Mouse (Mus musculus) small intestine, adult 2 months (tissue): ENCODE results near the gene Agpat4. TPM values are rescaled to one million over a fixed set of nuclear protein-coding genes. Genes with fewer than 3 reads are reported as not detected.

ENCODE experiments used
- H3K27ac ChIP-seq: fragments of 200-500 bp; 2 replicates; pipeline ENCODE4 v1.5.1; 2012; ENCODE audit warnings: low read depth, low read length, control low read depth, inconsistent platforms; ENCODE audit not compliant: insufficient read depth
- H3K27me3 ChIP-seq: fragments of 200-500 bp; 2 replicates; pipeline ENCODE4 v1.6.1; 2012; ENCODE audit warnings: mild to moderate bottlenecking, moderate library complexity, low read length, inconsistent platforms; ENCODE audit not compliant: control insufficient read depth, insufficient read depth
- H3K36me3 ChIP-seq: fragments of 200-500 bp; 2 replicates; pipeline ENCODE4 v1.6.1; 2012; ENCODE audit warnings: mild to moderate bottlenecking, low read length, control low read depth, inconsistent platforms; ENCODE audit not compliant: control insufficient read depth, insufficient read depth
- H3K4me1 ChIP-seq: fragments of 200-500 bp; 2 replicates; pipeline ENCODE4 v1.6.1; 2012; ENCODE audit warnings: low read length, inconsistent platforms, mixed read lengths; ENCODE audit not compliant: control insufficient read depth, insufficient read depth, insufficient read length
- H3K4me3 ChIP-seq: fragments of 200-500 bp; 2 replicates; pipeline ENCODE4 v1.5.1; 2012; ENCODE audit warnings: low read depth, mild to moderate bottlenecking, control low read depth, inconsistent platforms, low read length, moderate library complexity
- CTCF ChIP-seq: fragments of 200-500 bp; IDR thresholded peaks from 2 replicates; pipeline ENCODE4 v1.5.1; 2012; ENCODE audit warnings: low read depth, mild to moderate bottlenecking, control low read depth, inconsistent platforms, low read length, moderate library complexity, mixed read lengths; ENCODE audit not compliant: insufficient replicate concordance, insufficient read length; ENCODE audit errors: extremely low read depth
- POLR2A ChIP-seq: fragments of 200-500 bp; IDR thresholded peaks from 2 replicates; pipeline ENCODE4 v1.6.1; 2012; ENCODE audit warnings: low read depth, mild to moderate bottlenecking, control low read depth, inconsistent platforms, low read length, moderate library complexity
- WGBS: fragments of 180-500 bp; shearing (Covaris S2); methylation state at CpG from one replicate; pipeline ENCODE4 v1.1.7; 2018; 5-methylcytosine and 5-hydroxymethylcytosine counted together
- polyA plus RNA-seq: library from polyadenylated mRNA; depleted of rRNA; stranded (reverse); fragments of >200 nt; gene quantifications from 2 replicates; pipeline ENCODE4 v1.2.3, GENCODE M21; 2012

Agpat4 gene
- polyA plus RNA-seq, 1 experiment, result 10.3 TPM

DNA sequence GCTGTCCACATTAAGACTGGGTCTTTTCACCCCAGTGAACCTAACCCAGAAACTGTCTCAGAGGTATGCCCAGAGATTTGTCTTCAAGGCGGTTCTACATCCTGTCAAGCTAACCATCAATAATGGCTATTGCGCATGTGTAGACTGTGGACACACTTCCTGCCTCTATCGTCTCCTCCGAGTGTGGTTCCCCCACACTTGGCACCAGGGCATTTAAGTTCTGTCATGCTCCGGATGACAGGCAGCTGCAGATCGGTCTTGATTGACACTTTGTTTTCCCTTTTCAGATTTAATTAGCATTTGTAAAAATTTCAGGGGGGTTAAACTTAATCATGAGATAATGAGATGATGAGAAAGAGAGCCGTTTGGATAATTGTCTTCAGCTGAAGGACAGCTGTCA is 56.4 kb downstream of the Agpat4 start:
- 79% methylated on average over 7 of the region's 7 CpGs for WGBS
- no peak for TF ChIP-seq POLR2A
- TF ChIP-seq CTCF, result no peak

DNA sequence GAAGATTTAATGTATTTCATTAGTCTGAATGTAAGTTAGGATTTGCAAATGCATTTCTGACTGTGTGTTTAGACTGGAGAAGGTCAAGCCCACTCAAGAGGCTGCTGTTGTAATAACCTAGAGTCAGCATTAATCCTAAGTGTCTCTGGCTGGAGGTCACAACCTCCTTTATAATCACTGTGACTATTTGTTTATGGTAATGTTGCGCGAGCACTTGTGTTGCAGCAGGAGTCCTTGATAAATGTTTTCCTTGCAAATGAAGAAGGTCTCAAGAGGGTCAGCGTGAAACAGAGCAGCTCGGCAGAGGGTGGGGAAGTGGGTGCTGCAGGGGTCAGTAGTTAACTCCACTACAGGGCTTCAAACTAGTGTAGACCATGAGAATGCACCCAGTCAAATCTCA is 57.1 kb downstream of the Agpat4 start:
- Histone ChIP-seq H3K4me3 (no peak overlapping the region), H3K4me1 (no peaks in the 10 kb centered on the region; the same call in 1 of the 2 replicates), H3K27ac (no peak overlapping the region), H3K27me3 (no peaks in the 10 kb centered on the region), H3K36me3 (no peaks in the 10 kb centered on the region; the same call in 1 of the 2 replicates)
- 88% methylated on average over 4 of the region's 4 CpGs for WGBS
- TF ChIP-seq CTCF (no peak), POLR2A (no peak)

More for the DNA sequence above, 56.4 kb downstream of the Agpat4 start:
- no peaks in the 10 kb centered on the region; the same call in 1 of the 2 replicates for H3K4me1 ChIP-seq
- no peak overlapping the region for H3K4me3 ChIP-seq
- no peak overlapping the region for H3K27ac ChIP-seq
- no peaks in the 10 kb centered on the region; the same call in 1 of the 2 replicates for H3K36me3 ChIP-seq
- no peaks in the 10 kb centered on the region for H3K27me3 ChIP-seq

DNA sequence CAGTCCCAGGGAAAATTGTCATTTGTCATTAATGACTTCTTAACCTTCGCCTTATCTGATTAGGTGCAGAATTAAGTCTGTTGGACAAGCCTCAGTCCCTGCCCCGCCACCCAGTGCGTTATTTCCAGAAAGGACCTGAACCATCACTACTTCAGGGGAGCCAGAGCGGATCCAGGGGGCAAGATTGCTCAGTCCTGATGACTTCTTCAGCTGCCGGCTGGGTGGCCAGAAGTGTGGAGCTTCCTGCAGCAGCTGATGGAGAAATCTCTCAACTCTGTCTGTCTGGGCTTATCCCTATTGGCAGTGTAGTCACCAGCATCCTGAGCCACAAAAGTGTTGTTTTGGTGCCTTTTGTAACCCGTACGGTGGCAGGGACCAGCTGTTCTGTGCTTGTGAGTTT is 60.8 kb downstream of the Agpat4 start:
- H3K4me3 ChIP-seq, result no peak overlapping the region
- H3K27me3 ChIP-seq, result no peaks in the 10 kb centered on the region
- H3K27ac ChIP-seq, result no peak overlapping the region
- WGBS, result 93% methylated on average over 7 of the region's 7 CpGs
- no peak for TF ChIP-seq CTCF
- no peak for TF ChIP-seq POLR2A
- H3K4me1 ChIP-seq, result no peaks in the 10 kb centered on the region
- no peaks in the 10 kb centered on the region for H3K36me3 ChIP-seq

DNA sequence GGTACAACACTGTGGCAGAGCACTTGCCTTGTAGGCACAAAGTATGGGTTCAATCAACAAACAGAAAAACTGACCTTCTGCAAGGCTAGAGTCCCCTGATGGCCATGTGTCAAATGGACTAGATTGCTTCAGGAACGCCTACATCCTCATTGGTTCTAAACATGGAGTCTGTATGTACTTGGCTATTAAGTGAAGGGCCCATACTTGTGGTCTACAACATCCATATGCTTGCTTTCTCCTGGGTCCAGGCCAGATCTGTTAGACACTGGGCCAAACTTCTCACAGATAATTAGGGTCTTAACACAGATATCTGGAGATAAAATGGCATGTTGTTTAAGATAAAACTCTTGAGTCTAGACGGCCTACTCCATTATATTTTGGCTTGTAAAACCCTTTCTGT is 61.3 kb downstream of the Agpat4 start:
- H3K4me1 ChIP-seq, result no peaks in the 10 kb centered on the region
- no peak for TF ChIP-seq CTCF
- no peak for TF ChIP-seq POLR2A
- H3K27ac ChIP-seq, result no peak overlapping the region
- H3K4me3 ChIP-seq, result no peak overlapping the region
- H3K36me3 ChIP-seq, result no peaks in the 10 kb centered on the region
- H3K27me3 ChIP-seq, result no peaks in the 10 kb centered on the region
- WGBS, result 82% methylated on average over 2 of the region's 2 CpGs

DNA sequence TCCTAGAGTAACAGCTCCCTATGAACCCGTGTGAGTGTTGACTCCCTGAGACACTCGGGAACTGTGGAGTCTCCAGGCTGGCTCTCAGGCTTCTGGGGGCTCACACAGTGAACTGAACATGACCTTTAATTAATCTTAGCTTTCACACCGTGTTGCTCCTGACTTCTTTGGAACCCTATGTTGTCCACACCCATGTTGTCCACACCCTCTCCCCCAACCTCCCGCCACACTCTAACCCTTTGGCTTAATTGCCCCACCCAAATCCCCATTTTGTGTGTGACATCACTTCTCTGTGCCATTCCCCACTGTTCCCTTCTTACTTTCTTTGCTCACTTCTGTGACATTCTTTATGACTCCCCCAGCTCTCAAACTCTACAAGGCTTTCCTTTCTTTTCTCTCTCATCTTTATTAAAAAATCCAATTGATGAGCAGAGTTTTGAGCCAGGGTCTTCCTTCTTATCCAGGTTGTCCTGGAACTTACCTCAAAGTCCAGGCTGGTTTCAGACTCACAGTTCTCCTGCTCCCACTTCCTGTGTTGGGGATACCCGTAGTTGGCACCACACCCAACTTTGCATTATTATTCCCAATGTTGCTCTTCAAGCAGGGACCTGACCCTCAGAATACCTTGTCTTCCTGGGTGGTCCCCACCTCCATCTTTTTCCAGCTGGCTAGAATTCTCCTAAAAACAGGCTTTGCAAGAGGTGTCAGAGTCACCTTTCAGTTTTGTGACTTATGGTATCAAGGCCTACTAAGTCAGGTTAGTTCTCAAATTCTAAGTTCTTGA is 64.4 kb downstream of the Agpat4 start:
- Histone ChIP-seq H3K27ac (no peak overlapping the region), H3K4me3 (no peak overlapping the region), H3K36me3 (no peaks in the 10 kb centered on the region), H3K4me1 (no peaks in the 10 kb centered on the region), H3K27me3 (no peaks in the 10 kb centered on the region)
- 65% methylated on average over 5 of the region's 5 CpGs for WGBS
- no peak for TF ChIP-seq CTCF
- TF ChIP-seq POLR2A, result no peak

DNA sequence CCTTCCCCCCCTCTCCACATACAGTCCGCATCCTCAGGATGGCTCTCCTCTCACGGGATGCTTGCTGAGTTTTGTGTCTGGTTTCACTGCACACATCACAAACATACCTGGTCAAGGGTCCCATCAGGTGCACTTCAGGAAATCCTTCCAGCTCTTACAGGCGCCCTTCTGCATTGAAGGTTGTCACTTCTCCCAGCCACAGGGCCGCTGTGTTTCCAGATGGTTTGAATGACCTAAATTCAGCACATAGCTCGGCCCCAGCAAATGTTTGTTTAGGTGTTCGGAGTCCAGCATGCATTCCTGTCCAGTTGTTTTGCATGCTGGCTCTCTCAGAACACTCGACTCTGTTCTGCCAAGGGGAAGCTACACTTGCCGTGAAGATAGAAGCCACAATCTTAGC is 65.8 kb downstream of the Agpat4 start:
- Histone ChIP-seq H3K4me1 (no peaks in the 10 kb centered on the region), H3K4me3 (no peak overlapping the region), H3K27me3 (no peaks in the 10 kb centered on the region), H3K27ac (no peak overlapping the region), H3K36me3 (no peaks in the 10 kb centered on the region)
- TF ChIP-seq POLR2A (no peak), CTCF (no peak)
- WGBS, result 70% methylated on average over 8 of the region's 8 CpGs

DNA sequence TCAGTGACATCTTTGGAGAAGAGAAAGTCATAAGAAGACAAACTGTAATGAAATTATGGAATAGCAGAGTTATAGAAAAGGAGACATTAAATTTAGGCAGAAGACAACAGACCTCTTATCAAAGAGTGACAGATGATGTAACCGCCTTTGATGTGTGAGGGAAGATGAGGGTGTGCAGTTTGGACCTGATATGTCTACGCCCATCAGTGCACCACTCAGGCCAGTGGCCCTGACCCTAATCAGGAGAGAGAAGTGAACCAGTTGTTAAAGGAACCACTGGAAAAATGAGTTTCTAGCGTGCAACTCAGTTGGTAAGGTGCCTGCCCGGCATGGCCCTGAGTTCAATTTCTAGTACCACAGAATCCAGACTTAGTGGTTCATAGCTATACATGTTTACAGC is 67.4 kb downstream of the Agpat4 start:
- 91% methylated on average over 4 of the region's 4 CpGs for WGBS
- Histone ChIP-seq H3K27ac (no peak overlapping the region), H3K27me3 (no peaks in the 10 kb centered on the region), H3K4me1 (no peaks in the 10 kb centered on the region), H3K36me3 (no peaks in the 10 kb centered on the region), H3K4me3 (no peak overlapping the region)
- TF ChIP-seq POLR2A (no peak), CTCF (no peak)
